Comparison of ENCODE assay signal across 24 mouse cellular contexts in genomic region chr15:85738939-85739338, GRCm38 (mm10). TPM values are rescaled to one million over a fixed set of nuclear protein-coding genes. Genes with fewer than 3 reads are reported as not detected.
DNase-seq lines count a peak whose midpoint lies in the region; ATAC-seq and TF ChIP-seq lines count a peak whose summit lies in the region.
"Had no signal": no experiment of that assay in that cellular context is flagged by ENCODE, and none has a peak within 500 bp of the region (broad histone marks: within the 10 kb centered on the region; RNA-seq: fewer than 3 reads in every experiment).

No protein-coding gene starts in this region.

- no peak overlapping the region for H3K4me2 ChIP-seq in midbrain, embryonic 11.5 days
- H3K4me2 ChIP-seq in midbrain, postnatal 0 days (ENCODE audit: low read depth, low read length, poor library complexity, severe bottlenecking) = no peak overlapping the region
- no peak overlapping the region for H3K4me2 ChIP-seq in midbrain, embryonic 13.5 days (replicated peaks)
- H3K4me2 ChIP-seq: embryonic facial prominence, embryonic 15.5 days; heart, embryonic 13.5 days; hindbrain, embryonic 12.5 days had no signal

- 50% methylated on average over 5 of the region's 5 CpGs for WGBS in heart, adult 2 months
- WGBS in midbrain, embryonic 11.5 days = 78% methylated on average over 5 of the region's 5 CpGs
- 78% methylated on average over 5 of the region's 5 CpGs for WGBS in midbrain, postnatal 0 days
- 78% methylated on average over 5 of the region's 5 CpGs for WGBS in midbrain, embryonic 13.5 days

- intact Hi-C loops in heart, adult 2 months (cut with DNase I) = loop anchor here (5.0 kb wide), 2 partner anchors 38 to 73 kb away; partner anchors contain the start of gene Cdpf1

- no peak for TF ChIP-seq EP300 in heart, adult 2 months (IDR thresholded peaks at IDR 0.05; ENCODE audit: insufficient read depth, low read depth, low read length)

- no peaks in the 10 kb centered on the region for H3K9me3 ChIP-seq in midbrain, embryonic 11.5 days (ENCODE audit: control insufficient read depth, low read length)
- H3K9me3 ChIP-seq in midbrain, postnatal 0 days (ENCODE audit: low read length) = no peaks in the 10 kb centered on the region
- no peaks in the 10 kb centered on the region for H3K9me3 ChIP-seq in midbrain, embryonic 13.5 days
- H3K9me3 ChIP-seq: embryonic facial prominence, embryonic 15.5 days; forebrain, embryonic 10.5 days; heart, embryonic 13.5 days; hindbrain, embryonic 12.5 days had no signal

- peaks cover 1% of the 10 kb centered on the region; the same call in 1 of the 2 replicates for H3K4me1 ChIP-seq in heart, adult 2 months (ENCODE audit: control insufficient read depth, insufficient read depth, low read length)
- H3K4me1 ChIP-seq in midbrain, embryonic 11.5 days (ENCODE audit: control insufficient read depth, insufficient read depth, low read length) = peaks cover 8% of the 10 kb centered on the region; the same call in 1 of the 2 replicates
- H3K4me1 ChIP-seq in midbrain, postnatal 0 days (ENCODE audit: insufficient read depth, low read length) = 0 out of 2 replicates have a peak, but pooled peaks cover 4% of the 10 kb centered on the region
- H3K4me1 ChIP-seq in midbrain, embryonic 13.5 days (replicated peaks) = peaks cover 15% of the 10 kb centered on the region

- no peak for DNase-seq in heart, adult 2 months
- no peak for DNase-seq in heart, postnatal 4 days
- peak; percentile 52 for DNase-seq in layer of hippocampus, adult 9-11 months
- DNase-seq in layer of hippocampus, postnatal 14 days (ENCODE audit: low spot score in 2 of 2) = no peak
- peak; percentile 53 for DNase-seq in midbrain, embryonic 11.5 days (ENCODE audit: low spot score, missing footprints)
- DNase-seq in midbrain, postnatal 0 days (ENCODE audit: low spot score) = no peak
- DNase-seq: adrenal gland, adult 2 months; adrenal gland, postnatal 25 days; cerebellum, adult 11 months; cerebellum, adult 8-10 months; cerebellum, postnatal 14 days; embryo, embryonic 11 days; gastrocnemius, postnatal 25 days; heart, postnatal 36 days had no signal

- H3K4me3 ChIP-seq in heart, adult 2 months = 0 out of 2 replicates have a peak overlapping the region, but pooled peaks have one; percentile 1
- no peak overlapping the region for H3K4me3 ChIP-seq in midbrain, embryonic 11.5 days (ENCODE audit: low read depth, low read length)
- H3K4me3 ChIP-seq in midbrain, postnatal 0 days (ENCODE audit: low read depth, low read length) = no peak overlapping the region
- H3K4me3 ChIP-seq in midbrain, embryonic 13.5 days (replicated peaks) = no peak overlapping the region
- H3K4me3 ChIP-seq: embryonic facial prominence, embryonic 15.5 days; erythroblast, embryonic 14.5 days; forebrain, embryonic 10.5 days; heart, embryonic 13.5 days; hindbrain, embryonic 12.5 days had no signal

- no peak overlapping the region for H3K27ac ChIP-seq in heart, adult 2 months
- H3K27ac ChIP-seq in midbrain, embryonic 11.5 days (ENCODE audit: low read depth, low read length) = no peak overlapping the region
- no peak overlapping the region for H3K27ac ChIP-seq in midbrain, postnatal 0 days (ENCODE audit: low read depth, low read length)
- H3K27ac ChIP-seq in midbrain, embryonic 13.5 days = no peak overlapping the region
- H3K27ac ChIP-seq: embryonic facial prominence, embryonic 15.5 days; forebrain, embryonic 10.5 days; heart, embryonic 13.5 days; hindbrain, embryonic 12.5 days had no signal

- ATAC-seq in midbrain, embryonic 11.5 days (ENCODE audit: low FRiP score) = no peak
- ATAC-seq in midbrain, postnatal 0 days (ENCODE audit: low FRiP score) = no peak
- ATAC-seq in midbrain, embryonic 13.5 days = no peak
- ATAC-seq: forebrain, embryonic 14.5 days; hindbrain, embryonic 16.5 days had no signal

- H3K27me3 ChIP-seq in heart, adult 2 months (ENCODE audit: control insufficient read depth, insufficient read depth, low read length) = 0 out of 2 replicates have a peak, but pooled peaks cover 1% of the 10 kb centered on the region
- peaks cover 38% of the 10 kb centered on the region for H3K27me3 ChIP-seq in midbrain, embryonic 11.5 days (ENCODE audit: control insufficient read depth, insufficient read depth, low read length)
- peaks cover 39% of the 10 kb centered on the region for H3K27me3 ChIP-seq in midbrain, postnatal 0 days (ENCODE audit: insufficient read depth, low read length)
- H3K27me3 ChIP-seq in midbrain, embryonic 13.5 days = peaks cover 52% of the 10 kb centered on the region

- no peak for TF ChIP-seq CTCF in heart, adult 2 months (IDR thresholded peaks at IDR 0.05)
- no peak for TF ChIP-seq CTCF in midbrain, postnatal 0 days (IDR thresholded peaks at IDR 0.05)

- no peaks in the 10 kb centered on the region for H3K36me3 ChIP-seq in heart, adult 2 months (ENCODE audit: control insufficient read depth, insufficient read depth, low read length)
- no peaks in the 10 kb centered on the region for H3K36me3 ChIP-seq in midbrain, embryonic 11.5 days (ENCODE audit: control insufficient read depth, insufficient read depth, low read length)
- no peaks in the 10 kb centered on the region for H3K36me3 ChIP-seq in midbrain, postnatal 0 days (ENCODE audit: insufficient read depth, low read length)
- no peaks in the 10 kb centered on the region for H3K36me3 ChIP-seq in midbrain, embryonic 13.5 days
- H3K36me3 ChIP-seq: embryonic facial prominence, embryonic 15.5 days; forebrain, embryonic 10.5 days; heart, embryonic 13.5 days; hindbrain, embryonic 12.5 days had no signal

- no peaks in the 10 kb centered on the region for H3K79me2 ChIP-seq in heart, adult 2 months (replicated peaks; ENCODE audit: control insufficient read depth, insufficient read depth, low read length)

- no peak for TF ChIP-seq POLR2A in heart, adult 2 months (IDR thresholded peaks at IDR 0.05; ENCODE audit: insufficient read depth, low read depth, low read length)

- no peak overlapping the region for H3K9ac ChIP-seq in heart, adult 2 months (ENCODE audit: low read depth, low read length)
- no peak overlapping the region for H3K9ac ChIP-seq in midbrain, embryonic 11.5 days (ENCODE audit: low read length)
- H3K9ac ChIP-seq in midbrain, postnatal 0 days (replicated peaks; ENCODE audit: low read length, poor library complexity, severe bottlenecking) = no peak overlapping the region
- no peak overlapping the region for H3K9ac ChIP-seq in midbrain, embryonic 13.5 days (replicated peaks)
- H3K9ac ChIP-seq: embryonic facial prominence, embryonic 15.5 days; heart, embryonic 13.5 days; hindbrain, embryonic 12.5 days had no signal

RNA-seq across cellular contexts. Expression of gene Ppara, which starts 4.2 kb away (rescaled TPM):
- total RNA-seq in heart, adult 2 months (2021) = 10 to 100 TPM; 53.1 to 60.7 TPM
- 12.9 and 25.4 TPM in 2 replicates for polyA plus RNA-seq in heart, adult 2 months (2012; rRNA removed)
- 10 to 100 TPM; 24.0 to 29.6 TPM for total RNA-seq in heart, postnatal 4 days (2021)
- total RNA-seq in layer of hippocampus, postnatal 14 days (2021) = 1 to 10 TPM; 3.4 to 3.7 TPM
- 0.62 and 0.92 TPM in 2 replicates for polyA plus RNA-seq in midbrain, embryonic 11.5 days (2014; fragmentation: Nextera tagmentation; extraction: Ambion mirVana)
- 1.6 TPM in 2 replicates for total RNA-seq in midbrain, postnatal 0 days (2014; rRNA removed)
- 0.86 and 2.8 TPM in 2 replicates for polyA plus RNA-seq in midbrain, postnatal 0 days (2015; fragmentation: Nextera tagmentation; extraction: Ambion mirVana)
- 0.54 and 0.96 TPM in 2 replicates for polyA plus RNA-seq in midbrain, embryonic 13.5 days (2015; fragmentation: Nextera tagmentation; extraction: Ambion mirVana)
- total RNA-seq: common myeloid progenitor, adult 5-6 weeks; granulocyte monocyte progenitor cell, adult 5-6 weeks had no signal
- polyA plus RNA-seq: erythroblast, embryonic 14.5 days had no signal

Comparison
In these comparisons a context has a peak if more than half of its experiments do, and no peak if none do; other contexts are left out.
1. DNase-seq: peak in layer of hippocampus, adult 9-11 months (single experiment) and midbrain, embryonic 11.5 days (single experiment); none in heart, adult 2 months (0 of 2), heart, postnatal 4 days (single experiment), layer of hippocampus, postnatal 14 days (0 of 2) and midbrain, postnatal 0 days (single experiment).